Mouse (Mus musculus) embryonic facial prominence, embryonic 14.5 days (tissue): ENCODE measurements at regions not wholly inside any gene's neighbourhood (a gene's known extent, or its start where the extent isn't known, plus 50 kb on each side); places are given as distances from the start of the nearest gene placed in this dataset.

ENCODE experiments used
- ATAC-seq: fragments of 200-750 bp; cut with Nextera tagmentation; 2 replicates; pipeline ENCODE4 v1.8.0; 2017; ENCODE audit warnings: low read depth, moderate number of reproducible peaks, moderate TSS enrichment
- DNase-seq: peaks from one replicate; pipeline ENCODE4 v3.0.0-alpha.2; 2015; ENCODE audit warnings: low spot score
- H3K27ac ChIP-seq: fragments of 300-500 bp; sonication (generic); replicated peaks from 2 replicates; pipeline ENCODE4 v1.5.1; 2014; ENCODE audit warnings: low read depth, mild to moderate bottlenecking, low read length, moderate library complexity
- H3K27me3 ChIP-seq: fragments of 300-500 bp; sonication (generic); replicated peaks from 2 replicates; pipeline ENCODE4 v1.6.1; 2014; ENCODE audit warnings: low read length; ENCODE audit not compliant: control insufficient read depth, insufficient read depth
- H3K36me3 ChIP-seq: fragments of 300-500 bp; sonication (generic); 2 replicates; pipeline ENCODE4 v1.6.1; 2014; ENCODE audit warnings: low read length, mixed read lengths; ENCODE audit not compliant: control insufficient read depth, insufficient read depth
- H3K4me1 ChIP-seq: fragments of 300-500 bp; sonication (generic); 2 replicates; pipeline ENCODE4 v1.6.1; 2014; ENCODE audit warnings: antibody characterized with exemption, low read length; ENCODE audit not compliant: control insufficient read depth, insufficient read depth
- H3K4me2 ChIP-seq: fragments of 300-500 bp; sonication (generic); 2 replicates; pipeline ENCODE4 v1.6.1; 2014; ENCODE audit warnings: low read depth, mild to moderate bottlenecking, low read length, moderate library complexity, mixed read lengths
- H3K4me3 ChIP-seq: fragments of 300-500 bp; sonication (generic); 2 replicates; pipeline ENCODE4 v1.5.1; 2014; ENCODE audit warnings: low read depth, mild to moderate bottlenecking, low read length
- H3K9ac ChIP-seq: fragments of 300-500 bp; sonication (generic); 2 replicates; pipeline ENCODE4 v1.6.1; 2014; ENCODE audit warnings: low read depth, mild to moderate bottlenecking, low read length, moderate library complexity, mixed read lengths
- H3K9me3 ChIP-seq: fragments of 300-500 bp; sonication (generic); 2 replicates; pipeline ENCODE4 v1.6.1; 2016; ENCODE audit warnings: low read length; ENCODE audit not compliant: control insufficient read depth
- whole genome bisulfite sequencing: fragments of 180-500 bp; shearing (Covaris S2); extraction: QIAGEN DNeasy Blood & Tissue Kit; methylation state at CpG from one replicate; pipeline ENCODE4 v1.1.7; 2014; 5-methylcytosine and 5-hydroxymethylcytosine counted together

DNA sequence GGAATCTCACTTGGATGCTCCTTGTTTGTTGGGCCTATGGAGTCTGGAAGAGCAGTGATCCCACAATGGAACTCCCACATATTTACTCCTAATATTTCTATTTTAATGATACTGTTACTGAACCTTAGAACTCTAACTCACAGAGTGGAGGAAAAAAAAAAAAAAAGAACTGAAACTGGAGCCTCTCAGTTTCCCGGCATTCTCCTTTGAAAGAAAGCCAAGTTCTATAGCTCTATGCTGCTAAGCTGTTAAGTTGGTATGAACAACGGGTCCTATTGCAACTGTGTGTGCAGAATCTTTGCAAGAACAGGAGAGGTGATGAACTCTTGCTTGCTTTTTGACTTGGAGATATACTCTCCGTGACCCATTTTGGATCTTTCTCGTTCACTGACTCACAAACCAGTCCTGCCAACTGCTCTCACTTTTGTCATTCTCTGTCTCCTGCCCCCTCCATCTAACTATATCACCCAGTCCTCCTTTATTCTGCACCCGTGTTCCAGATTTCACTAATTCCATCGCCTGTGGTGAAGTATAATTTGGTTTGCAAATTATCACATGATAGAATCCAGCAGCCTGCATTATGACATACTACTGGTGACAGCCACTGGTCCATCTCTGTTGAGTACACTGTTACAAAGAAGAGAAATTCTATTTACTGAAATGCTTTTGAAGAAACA, 92.6 kb upstream of the Ctsc start:
- no peak overlapping the region for H3K4me2 ChIP-seq
- no peak; the same call in 1 of the 2 replicates for ATAC-seq
- DNase-seq: no peak
- WGBS: 65% methylated on average over 6 of the region's 6 CpGs
- H3K4me3 ChIP-seq: no peak overlapping the region
- H3K9ac ChIP-seq: no peak overlapping the region
- no peaks in the 10 kb centered on the region for H3K27me3 ChIP-seq
- H3K9me3 ChIP-seq: no peaks in the 10 kb centered on the region
- no peaks in the 10 kb centered on the region for H3K4me1 ChIP-seq
- H3K36me3 ChIP-seq: no peaks in the 10 kb centered on the region
- no peak overlapping the region for H3K27ac ChIP-seq

DNA sequence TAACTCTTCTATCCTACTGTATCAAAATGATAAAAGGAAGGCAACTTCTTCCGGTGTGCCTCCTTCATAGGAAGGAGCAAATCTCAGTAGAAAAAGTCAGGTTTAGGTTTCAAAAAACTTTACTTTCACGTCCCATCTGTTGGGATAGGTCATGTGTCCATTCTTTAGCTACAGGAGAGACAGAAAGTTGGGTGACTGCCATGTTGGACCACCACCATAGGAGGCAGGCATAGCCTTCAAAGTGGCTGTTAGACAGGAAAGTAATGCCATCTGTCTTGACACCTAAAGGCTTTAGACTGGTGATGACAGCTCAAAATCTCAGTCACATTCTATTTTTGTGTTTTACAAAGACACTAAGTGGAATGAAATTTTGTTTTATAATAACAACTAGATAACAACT, 90.3 kb upstream of the Ctsc start:
- no peak overlapping the region for H3K27ac ChIP-seq
- H3K9me3 ChIP-seq: no peaks in the 10 kb centered on the region
- no peak for ATAC-seq
- DNase-seq: no peak
- H3K4me1 ChIP-seq: no peaks in the 10 kb centered on the region
- no peaks in the 10 kb centered on the region for H3K27me3 ChIP-seq
- H3K36me3 ChIP-seq: no peaks in the 10 kb centered on the region
- H3K9ac ChIP-seq: no peak overlapping the region
- H3K4me3 ChIP-seq: no peak overlapping the region
- 67% methylated on average over 2 of the region's 2 CpGs for WGBS
- H3K4me2 ChIP-seq: no peak overlapping the region

DNA sequence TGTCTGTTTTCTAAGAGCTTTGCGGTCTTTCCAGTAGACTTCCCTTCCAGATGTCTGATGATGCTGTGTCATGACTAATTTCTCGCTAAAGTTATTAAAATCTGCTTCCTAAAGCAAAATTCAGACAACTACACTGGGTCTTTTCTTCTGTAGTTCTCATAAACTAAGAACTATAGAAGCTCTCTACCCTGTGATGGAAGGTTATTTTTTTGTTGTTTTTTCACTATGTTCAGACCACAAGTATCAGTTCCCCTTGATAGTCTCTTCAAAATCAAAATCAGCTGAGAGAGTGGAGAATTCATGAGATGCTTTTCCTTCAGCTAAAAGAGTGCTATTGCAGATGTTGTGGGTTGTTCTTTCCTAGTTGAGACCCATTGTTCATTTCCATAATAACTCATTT, 85.1 kb upstream of the Ctsc start:
- H3K4me2 ChIP-seq: no peak overlapping the region
- H3K36me3 ChIP-seq: no peaks in the 10 kb centered on the region
- no peak overlapping the region for H3K9ac ChIP-seq
- H3K27ac ChIP-seq: no peak overlapping the region
- 68% methylated on average over 2 of the region's 2 CpGs for WGBS
- DNase-seq: no peak
- ATAC-seq: no peak
- H3K9me3 ChIP-seq: no peaks in the 10 kb centered on the region
- H3K4me1 ChIP-seq: no peaks in the 10 kb centered on the region
- no peaks in the 10 kb centered on the region for H3K27me3 ChIP-seq
- no peak overlapping the region for H3K4me3 ChIP-seq

DNA sequence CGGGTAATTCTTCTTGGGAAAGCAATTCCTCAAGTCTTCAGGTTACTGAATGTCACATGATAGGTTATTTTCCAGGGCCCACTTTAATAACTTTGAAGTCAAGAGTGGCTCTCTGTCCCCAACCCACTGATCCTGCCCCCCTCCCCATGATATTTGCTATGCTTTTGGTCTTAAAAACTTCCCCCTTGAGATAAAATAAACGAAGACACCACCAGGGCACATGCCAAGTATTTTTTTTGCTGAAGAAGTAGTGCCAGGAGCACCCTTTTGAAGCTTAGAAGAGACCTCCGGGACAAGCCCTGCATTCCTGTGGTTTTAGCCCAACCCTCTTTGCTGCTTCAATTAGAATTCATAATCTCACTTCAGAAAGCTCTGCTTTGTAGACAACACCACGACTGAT, 78.8 kb upstream of the Ctsc start:
- no peaks in the 10 kb centered on the region for H3K9me3 ChIP-seq
- peaks cover 6% of the 10 kb centered on the region; the same call in 1 of the 2 replicates for H3K4me1 ChIP-seq
- ATAC-seq (no peak; the same call in 1 of the 2 replicates), DNase-seq (peak; percentile 42)
- no peak overlapping the region for H3K4me3 ChIP-seq
- H3K27me3 ChIP-seq: no peaks in the 10 kb centered on the region
- no peak overlapping the region for H3K9ac ChIP-seq
- no peak overlapping the region for H3K27ac ChIP-seq
- WGBS: 30% methylated on average over 4 of the region's 4 CpGs
- no peak overlapping the region for H3K4me2 ChIP-seq
- H3K36me3 ChIP-seq: no peaks in the 10 kb centered on the region

DNA sequence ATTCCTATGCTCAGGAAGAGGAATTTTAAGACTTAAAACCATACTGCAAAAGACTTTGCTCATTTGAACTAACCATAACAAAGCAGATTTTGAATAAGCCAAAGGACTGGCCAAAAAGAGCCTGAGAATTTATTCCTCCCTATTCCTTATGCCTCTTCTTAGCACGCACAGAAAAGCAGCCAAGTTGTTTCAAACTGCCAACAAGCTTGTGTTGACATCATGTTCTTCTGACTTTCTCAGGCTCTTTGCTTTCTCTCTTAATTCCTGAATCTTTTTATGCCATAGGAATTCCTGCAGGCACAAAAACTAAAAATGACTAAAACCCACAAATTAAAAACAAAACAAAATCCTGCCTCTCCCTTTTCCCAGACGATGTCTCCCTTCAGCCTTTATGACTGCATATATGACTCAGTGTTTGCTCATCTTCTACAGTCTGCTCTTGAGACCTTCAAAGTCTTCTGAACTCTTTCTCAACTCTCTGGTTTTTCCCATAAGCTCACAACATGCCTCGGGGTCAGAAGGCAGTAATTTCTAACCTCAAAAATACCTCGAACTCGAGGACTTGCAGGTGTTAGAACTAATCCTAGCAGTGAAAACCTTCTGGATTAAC, 77.9 kb upstream of the Ctsc start:
- Histone ChIP-seq H3K4me3 (no peak overlapping the region), H3K9ac (no peak overlapping the region), H3K27me3 (no peaks in the 10 kb centered on the region), H3K4me1 (peaks cover 6% of the 10 kb centered on the region; the same call in 1 of the 2 replicates), H3K9me3 (no peaks in the 10 kb centered on the region), H3K36me3 (no peaks in the 10 kb centered on the region), H3K4me2 (no peak overlapping the region), H3K27ac (no peak overlapping the region)
- ATAC-seq: no peak
- DNase-seq: peak; percentile 53
- WGBS: 52% methylated on average over 5 of the region's 5 CpGs

DNA sequence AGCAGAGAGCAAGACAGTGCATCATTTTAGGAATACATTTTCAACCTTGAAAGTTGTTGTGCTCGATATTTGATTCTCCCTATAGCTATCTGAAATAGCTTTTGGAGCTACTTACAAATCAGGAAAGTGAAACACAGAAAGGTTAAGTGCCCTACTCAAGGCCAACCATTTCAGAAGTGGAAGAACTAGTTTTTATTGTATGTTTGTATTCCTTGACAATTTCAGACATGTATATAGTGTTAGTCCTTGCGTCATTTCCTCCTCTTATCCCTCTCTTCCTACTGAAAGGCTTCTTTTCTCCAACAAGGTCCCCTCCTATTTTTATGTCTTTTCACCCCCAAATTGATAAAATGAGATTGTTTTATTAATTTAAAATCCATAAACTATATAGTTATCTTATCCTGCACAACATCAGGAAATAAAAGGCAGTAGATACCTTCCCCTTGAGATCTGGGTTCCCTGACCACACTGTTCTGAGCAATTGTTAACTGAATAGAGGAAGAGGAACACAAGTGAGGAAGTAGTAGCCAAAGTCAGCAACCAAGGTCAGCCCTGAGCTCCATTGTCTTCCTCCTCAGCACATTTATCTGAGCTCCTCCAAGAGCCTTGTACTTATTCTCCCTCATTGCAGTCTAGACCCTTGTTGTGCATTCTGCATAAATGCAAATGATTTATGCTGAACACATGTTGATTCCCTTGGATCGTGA, 76.1 kb upstream of the Ctsc start:
- Histone ChIP-seq H3K9ac (no peak overlapping the region), H3K36me3 (no peaks in the 10 kb centered on the region), H3K9me3 (no peaks in the 10 kb centered on the region), H3K27ac (no peak overlapping the region), H3K4me1 (peaks cover 11% of the 10 kb centered on the region; the same call in 1 of the 2 replicates), H3K4me2 (no peak overlapping the region), H3K4me3 (no peak overlapping the region), H3K27me3 (no peaks in the 10 kb centered on the region)
- WGBS: 77% methylated on average over 3 of the region's 3 CpGs
- ATAC-seq (no peak), DNase-seq (no peak)

DNA sequence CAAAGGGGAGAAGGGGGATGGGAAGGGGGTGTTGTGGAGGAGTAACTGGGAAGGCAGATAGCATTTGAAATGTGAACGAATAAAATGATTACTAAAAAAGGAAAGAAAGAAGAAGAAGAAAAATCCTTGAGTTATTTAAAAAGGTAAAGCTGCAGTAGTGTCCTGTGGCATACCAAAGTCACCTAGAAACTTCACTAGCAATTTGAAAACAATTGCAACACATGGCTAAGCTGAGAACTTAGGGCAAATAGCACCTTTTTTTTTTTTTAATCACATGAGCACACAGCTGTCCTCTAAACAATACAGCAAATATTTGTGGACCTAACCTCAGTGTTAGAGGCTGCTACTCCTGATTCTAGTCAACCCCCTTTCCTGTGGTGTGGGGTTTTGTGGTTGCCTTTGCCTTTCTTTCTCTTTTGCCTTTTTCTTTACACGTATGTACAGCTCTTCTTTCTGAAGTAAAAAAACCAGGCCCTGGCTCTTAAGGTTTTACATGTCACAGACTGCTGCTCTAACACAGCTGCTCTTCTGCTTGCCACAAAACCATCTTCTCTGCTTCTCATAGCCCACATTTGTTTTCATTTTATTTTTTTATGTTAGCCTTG, 71.6 kb upstream of the Ctsc start:
- Histone ChIP-seq H3K4me2 (no peak overlapping the region), H3K9me3 (no peaks in the 10 kb centered on the region), H3K4me1 (peaks cover 5% of the 10 kb centered on the region; the same call in 1 of the 2 replicates), H3K27me3 (no peaks in the 10 kb centered on the region), H3K36me3 (no peaks in the 10 kb centered on the region), H3K9ac (no peak overlapping the region), H3K27ac (no peak overlapping the region), H3K4me3 (no peak overlapping the region)
- 54% methylated on average over 2 of the region's 2 CpGs for WGBS
- DNase-seq: no peak
- peak; percentile 41; the same call in 1 of the 2 replicates for ATAC-seq

DNA sequence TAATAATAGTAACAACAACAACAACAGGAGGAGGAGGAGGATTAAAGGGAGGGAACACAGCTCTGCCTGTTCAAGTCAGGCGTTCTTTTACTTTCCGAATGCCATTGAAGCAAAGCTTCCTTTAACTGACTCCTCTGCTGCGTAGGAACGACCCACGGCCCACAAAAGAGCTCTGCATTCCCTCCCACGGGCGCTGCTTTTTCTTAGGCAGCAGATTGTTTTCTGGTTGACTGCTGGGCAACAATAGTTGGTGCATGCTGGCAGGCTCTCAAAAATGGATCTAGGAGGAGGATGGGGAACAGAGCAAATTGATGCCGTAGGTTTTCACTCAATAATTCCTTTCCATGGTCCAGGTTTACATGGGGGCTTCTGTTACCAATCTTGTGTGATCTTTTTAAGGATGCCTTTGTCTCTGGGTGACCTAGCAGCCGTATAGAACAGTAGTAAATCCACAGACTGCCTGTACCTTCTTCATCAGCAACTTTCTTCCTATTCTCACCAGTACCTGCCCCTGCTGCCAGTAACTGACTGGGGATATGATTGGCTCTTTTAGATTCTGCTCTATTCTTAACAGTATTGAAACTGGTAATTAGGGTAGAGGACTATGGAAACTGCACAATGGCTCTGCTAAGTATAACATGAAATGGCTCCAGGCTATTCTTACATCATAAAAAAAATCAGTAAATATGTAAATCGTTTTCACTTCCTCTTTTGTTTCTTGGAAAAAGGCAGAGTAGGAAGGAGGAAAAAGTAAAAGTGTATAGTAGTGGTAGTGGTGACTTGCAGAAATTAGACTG, 70.8 kb upstream of the Ctsc start:
- Histone ChIP-seq H3K9ac (no peak overlapping the region), H3K27ac (peak overlapping the region; percentile 49; the same call in 1 of the 2 replicates), H3K27me3 (no peaks in the 10 kb centered on the region), H3K9me3 (no peaks in the 10 kb centered on the region), H3K36me3 (no peaks in the 10 kb centered on the region), H3K4me1 (peaks cover 5% of the 10 kb centered on the region; the same call in 1 of the 2 replicates), H3K4me2 (peak overlapping the region; percentile 4; the same call in 1 of the 2 replicates), H3K4me3 (no peak overlapping the region)
- 30% methylated on average over 10 of the region's 10 CpGs for WGBS
- DNase-seq: peak; percentile 63
- peak; percentile 53 for ATAC-seq
